Mouse (Mus musculus) liver, embryonic 16.5 days (tissue): ENCODE results near the gene Midn. TPM values are rescaled to one million over a fixed set of nuclear protein-coding genes. Genes with fewer than 3 reads are reported as not detected.
"Not testable (repeated sequence)": the region's sequence is repeated elsewhere in the genome, so short reads cannot be mapped to it uniquely, and the experiment has no call there.

Experiments
- ATAC-seq: fragments of 200-750 bp; cut with Nextera tagmentation; 2 replicates; pipeline ENCODE4 v1.8.0; 2017; ENCODE audit warnings: low read depth, mild to moderate bottlenecking, moderate number of reproducible peaks, moderate library complexity
- H3K27ac ChIP-seq: fragments of 300-500 bp; sonication (generic); 2 replicates; pipeline ENCODE4 v1.5.1; 2014; ENCODE audit warnings: mild to moderate bottlenecking, low read length
- H3K27me3 ChIP-seq: fragments of 300-500 bp; sonication (generic); 2 replicates; pipeline ENCODE4 v1.6.1; 2014; ENCODE audit warnings: low read depth, low read length, mixed read lengths; ENCODE audit not compliant: control insufficient read depth, insufficient read depth
- H3K36me3 ChIP-seq: fragments of 300-500 bp; sonication (generic); 2 replicates; pipeline ENCODE4 v1.6.1; 2014; ENCODE audit warnings: mild to moderate bottlenecking; ENCODE audit not compliant: control insufficient read depth, insufficient read depth
- H3K4me1 ChIP-seq: fragments of 300-500 bp; sonication (generic); 2 replicates; pipeline ENCODE4 v1.6.1; 2014; ENCODE audit warnings: low read depth, low read length, mixed read lengths; ENCODE audit not compliant: control insufficient read depth
- H3K4me2 ChIP-seq: fragments of 300-500 bp; sonication (generic); 2 replicates; pipeline ENCODE4 v1.6.1; 2014; ENCODE audit warnings: low read depth, low read length, mixed read lengths
- H3K4me3 ChIP-seq: fragments of 300-500 bp; sonication (generic); 2 replicates; pipeline ENCODE4 v1.5.1; 2014; ENCODE audit warnings: low read depth, mild to moderate bottlenecking, low read length
- H3K9ac ChIP-seq: fragments of 300-500 bp; sonication (generic); 2 replicates; pipeline ENCODE4 v1.6.1; 2014; ENCODE audit warnings: low read depth, low read length
- H3K9me3 ChIP-seq: fragments of 300-500 bp; sonication (generic); replicated peaks from 2 replicates; pipeline ENCODE4 v1.6.1; 2016; ENCODE audit warnings: low read length; ENCODE audit not compliant: control insufficient read depth
- WGBS: fragments of 180-500 bp; shearing (Covaris S2); extraction: QIAGEN DNeasy Blood & Tissue Kit; methylation state at CpG from one replicate; pipeline ENCODE4 v1.1.7; 2014; ENCODE audit not compliant: insufficient replicate concordance; 5-methylcytosine and 5-hydroxymethylcytosine counted together
- polyA plus RNA-seq: library from polyadenylated mRNA; unstranded; fragments of >200 nt; fragmentation: Nextera tagmentation; extraction: Ambion mirVana; gene quantifications from 2 replicates; pipeline ENCODE4 v1.2.1, GENCODE M21; 2015

Gene Midn
- polyA plus RNA-seq, 1 experiment from 2014 or later = 2.6 TPM

- Histone ChIP-seq H3K4me2 (peak overlapping the region; percentile 89; the same call in 1 of the 2 replicates), H3K27me3 (no peaks in the 10 kb centered on the region), H3K27ac (peak overlapping the region; percentile 90), H3K4me1 (peaks cover 92% of the 10 kb centered on the region), H3K36me3 (peaks cover 4% of the 10 kb centered on the region), H3K9ac (no peak overlapping the region; the same call in 1 of the 2 replicates), H3K4me3 (no peak overlapping the region), H3K9me3 (no peaks in the 10 kb centered on the region)
- WGBS = 70% methylated on average over 3 of the region's 3 CpGs
- no peak for ATAC-seq
These were observed 14.2 kb downstream of the Midn start for GRCm38 (mm10) chr10:80162243-80162608.

- 60% methylated on average over 6 of the region's 6 CpGs for WGBS
- H3K9me3 ChIP-seq = no peaks in the 10 kb centered on the region
- H3K9ac ChIP-seq = no peak overlapping the region
- H3K4me2 ChIP-seq = no peak overlapping the region
- no peak overlapping the region for H3K4me3 ChIP-seq
- peak overlapping the region; percentile 90 for H3K27ac ChIP-seq
- H3K27me3 ChIP-seq = no peaks in the 10 kb centered on the region
- H3K4me1 ChIP-seq = peaks cover 86% of the 10 kb centered on the region
- ATAC-seq = no peak
- no peaks in the 10 kb centered on the region for H3K36me3 ChIP-seq
These were observed 14.7 kb downstream of the Midn start for GRCm38 (mm10) chr10:80162716-80163299.

- 69% methylated on average over 8 of the region's 8 CpGs for WGBS
- H3K4me2 ChIP-seq = no peak overlapping the region
- H3K4me1 ChIP-seq = peaks cover 81% of the 10 kb centered on the region
These were observed 15.6 kb downstream of the Midn start for GRCm38 (mm10) chr10:80163721-80164120.

GRCm38 (mm10) chr10:80164161-80164997, 16.3 kb downstream of the Midn start:
- Histone ChIP-seq H3K4me2 (peak overlapping the region; percentile 96), H3K27ac (peak overlapping the region; percentile 67; the same call in 1 of the 2 replicates), H3K9me3 (no peaks in the 10 kb centered on the region), H3K36me3 (no peaks in the 10 kb centered on the region), H3K9ac (peak overlapping the region; percentile 67), H3K4me1 (peaks cover 81% of the 10 kb centered on the region), H3K4me3 (peak overlapping the region; percentile 62), H3K27me3 (no peaks in the 10 kb centered on the region)
- no peak for ATAC-seq
- 11% methylated on average over 43 of the region's 44 CpGs for WGBS

More at GRCm38 (mm10) chr10:80163721-80164120, 15.6 kb downstream of the Midn start:
- Histone ChIP-seq H3K9ac (no peak overlapping the region), H3K36me3 (no peaks in the 10 kb centered on the region), H3K9me3 (no peaks in the 10 kb centered on the region), H3K4me3 (no peak overlapping the region), H3K27me3 (no peaks in the 10 kb centered on the region), H3K27ac (no peak overlapping the region)
- ATAC-seq = no peak

- Histone ChIP-seq H3K36me3 (peaks cover 4% of the 10 kb centered on the region), H3K4me1 (peaks cover 78% of the 10 kb centered on the region), H3K9me3 (no peaks in the 10 kb centered on the region), H3K27ac (peak overlapping the region; percentile 67; the same call in 1 of the 2 replicates), H3K27me3 (no peaks in the 10 kb centered on the region), H3K4me2 (peak overlapping the region; percentile 96), H3K9ac (peak overlapping the region; percentile 67), H3K4me3 (peak overlapping the region; percentile 62)
- peak; percentile 31 for ATAC-seq
- under 1% methylated on average over 17 of the region's 17 CpGs for WGBS
These were observed 16.9 kb downstream of the Midn start for GRCm38 (mm10) chr10:80164998-80165344.

- Histone ChIP-seq H3K9me3 (no peaks in the 10 kb centered on the region), H3K27me3 (no peaks in the 10 kb centered on the region), H3K36me3 (peaks cover 10% of the 10 kb centered on the region), H3K27ac (peak within 1 kb of the TSS; percentile 77; the same call in 1 of the 2 replicates), H3K9ac (peak within 1 kb of the TSS; percentile 67), H3K4me1 (peaks cover 72% of the 10 kb centered on the region), H3K4me2 (peak within 1 kb of the TSS; percentile 96), H3K4me3 (peak within 1 kb of the TSS; percentile 62)
- ATAC-seq = no peak
- 30% methylated on average over 20 of the region's 20 CpGs for WGBS
These were observed 17.5 kb downstream of the Midn start, which contains the start of gene Cirbp for GRCm38 (mm10) chr10:80165392-80166128. Gene Cirbp, plus strand, starts transcription at chr10:80165985.

- not testable (repeated sequence) for H3K9me3 ChIP-seq, H3K4me3 ChIP-seq, ATAC-seq, H3K9ac ChIP-seq, H3K27me3 ChIP-seq
- WGBS = 78% methylated on average over 4 of the region's 4 CpGs
- Histone ChIP-seq H3K4me2 (peak overlapping the region; percentile 96; the same call in 1 of the 2 replicates), H3K36me3 (peaks cover 16% of the 10 kb centered on the region), H3K27ac (peak overlapping the region; percentile 38; the same call in 1 of the 2 replicates), H3K4me1 (peaks cover 66% of the 10 kb centered on the region)
These were observed 18.1 kb downstream of the Midn start for GRCm38 (mm10) chr10:80166136-80166535.

- Histone ChIP-seq H3K9me3 (no peaks in the 10 kb centered on the region; the same call in 1 of the 2 replicates), H3K4me3 (peak overlapping the region; percentile 87), H3K36me3 (peaks cover 26% of the 10 kb centered on the region), H3K27me3 (no peaks in the 10 kb centered on the region), H3K4me2 (peak overlapping the region; percentile 80), H3K9ac (peak overlapping the region; percentile 92), H3K4me1 (peaks cover 59% of the 10 kb centered on the region), H3K27ac (peak overlapping the region; percentile 98)
- under 1% methylated on average over 54 of the region's 55 CpGs for WGBS
- peak; percentile 86 for ATAC-seq
These were observed 19.5 kb downstream of the Midn start for GRCm38 (mm10) chr10:80167460-80168037.
